ENCODE assay signal across 14 mouse cellular contexts in genomic region chr5:123622421-123622820, GRCm38 (mm10). TPM values are rescaled to one million over a fixed set of nuclear protein-coding genes. Genes with fewer than 3 reads are reported as not detected.
DNase-seq lines count a peak whose midpoint lies in the region; ATAC-seq lines count a peak whose summit lies in the region.
"Had no signal": no experiment of that assay in that cellular context is flagged by ENCODE, and none has a peak within 500 bp of the region (broad histone marks: within the 10 kb centered on the region; RNA-seq: fewer than 3 reads in every experiment).

No protein-coding gene starts in this region.

- H3K4me1 ChIP-seq in heart, embryonic 10.5 days: no peaks in the 10 kb centered on the region
- no peaks in the 10 kb centered on the region for H3K4me1 ChIP-seq in midbrain, embryonic 14.5 days (ENCODE audit: control insufficient read depth, insufficient read depth, low read length)
- H3K4me1 ChIP-seq in midbrain, embryonic 16.5 days (ENCODE audit: control insufficient read depth, insufficient read depth, low read length): no peaks in the 10 kb centered on the region
- H3K4me1 ChIP-seq: limb, embryonic 15.5 days had no signal

- H3K9me3 ChIP-seq in heart, embryonic 10.5 days: no peaks in the 10 kb centered on the region
- H3K9me3 ChIP-seq in midbrain, embryonic 14.5 days (ENCODE audit: control insufficient read depth, low read length): no peaks in the 10 kb centered on the region
- H3K9me3 ChIP-seq in midbrain, embryonic 16.5 days (replicated peaks; ENCODE audit: control insufficient read depth, low read length, poor library complexity, severe bottlenecking): no peaks in the 10 kb centered on the region
- H3K9me3 ChIP-seq: limb, embryonic 15.5 days had no signal

- peak; percentile 81 for DNase-seq in heart, adult 11 months
- no peak for DNase-seq in heart, embryonic 10.5 days (ENCODE audit: low spot score)
- DNase-seq in midbrain, embryonic 14.5 days: peak; percentile 47
- peak; percentile 60 to 80 for DNase-seq in cerebellum, postnatal 25 days
- DNase-seq in retina, postnatal 7 days (ENCODE audit: low read depth, low spot score): peak; percentile 14
- DNase-seq in left cerebral cortex, adult 8-10 months (ENCODE audit: low spot score in 2 of 2): no peak
- no peak for DNase-seq in layer of hippocampus, adult 8-10 months (ENCODE audit: low spot score in 2 of 2)
- DNase-seq: adrenal gland, adult 2 months; heart, adult 18-20 months; heart, postnatal 36 days; lung, postnatal 10 days; right cerebral cortex, postnatal 4 days had no signal

- WGBS in heart, embryonic 10.5 days: 85% methylated on average over 13 of the region's 13 CpGs
- WGBS in midbrain, embryonic 14.5 days: 54% methylated on average over 13 of the region's 13 CpGs
- 66% methylated on average over 13 of the region's 13 CpGs for WGBS in midbrain, embryonic 16.5 days

- ATAC-seq in midbrain, embryonic 14.5 days (ENCODE audit: low FRiP score, low TSS enrichment): no peak
- no peak for ATAC-seq in midbrain, embryonic 16.5 days

- peaks cover 46% of the 10 kb centered on the region for H3K36me3 ChIP-seq in heart, embryonic 10.5 days
- peaks cover 55% of the 10 kb centered on the region for H3K36me3 ChIP-seq in midbrain, embryonic 14.5 days (ENCODE audit: control insufficient read depth, insufficient read depth, low read length)
- H3K36me3 ChIP-seq in midbrain, embryonic 16.5 days (ENCODE audit: control insufficient read depth, insufficient read depth, low read length): peaks cover 15% of the 10 kb centered on the region

- H3K4me3 ChIP-seq in heart, embryonic 10.5 days: no peak overlapping the region
- H3K4me3 ChIP-seq in midbrain, embryonic 14.5 days (replicated peaks; ENCODE audit: low read depth, low read length): no peak overlapping the region
- H3K4me3 ChIP-seq in midbrain, embryonic 16.5 days (ENCODE audit: low read depth, low read length): no peak overlapping the region
- H3K4me3 ChIP-seq: limb, embryonic 15.5 days had no signal

- no peak overlapping the region for H3K4me2 ChIP-seq in midbrain, embryonic 14.5 days (ENCODE audit: low read length)
- no peak overlapping the region for H3K4me2 ChIP-seq in midbrain, embryonic 16.5 days (ENCODE audit: low read length)
- H3K4me2 ChIP-seq: limb, embryonic 15.5 days had no signal

- no peaks in the 10 kb centered on the region for H3K27me3 ChIP-seq in heart, embryonic 10.5 days (ENCODE audit: insufficient read depth, poor library complexity, severe bottlenecking)
- H3K27me3 ChIP-seq in midbrain, embryonic 14.5 days (ENCODE audit: control insufficient read depth, insufficient read depth, low read length): no peaks in the 10 kb centered on the region
- no peaks in the 10 kb centered on the region for H3K27me3 ChIP-seq in midbrain, embryonic 16.5 days (ENCODE audit: control insufficient read depth, insufficient read depth, low read depth, low read length)
- H3K27me3 ChIP-seq: limb, embryonic 15.5 days had no signal

- H3K9ac ChIP-seq in midbrain, embryonic 14.5 days (replicated peaks; ENCODE audit: low read length): no peak overlapping the region
- no peak overlapping the region for H3K9ac ChIP-seq in midbrain, embryonic 16.5 days (ENCODE audit: low read depth, low read length)
- H3K9ac ChIP-seq: limb, embryonic 15.5 days had no signal

- H3K27ac ChIP-seq in heart, embryonic 10.5 days: no peak overlapping the region
- H3K27ac ChIP-seq in midbrain, embryonic 14.5 days (replicated peaks; ENCODE audit: low read depth, low read length): no peak overlapping the region
- no peak overlapping the region for H3K27ac ChIP-seq in midbrain, embryonic 16.5 days (ENCODE audit: low read length)
- H3K27ac ChIP-seq: limb, embryonic 15.5 days had no signal

RNA-seq across cellular contexts. Expression of gene Vps33a, which starts 49.6 kb away (rescaled TPM):
- polyA plus RNA-seq in heart, embryonic 10.5 days (2016; fragmentation: Nextera tagmentation; extraction: Ambion mirVana): 23.4 and 23.5 TPM in 2 replicates
- polyA plus RNA-seq in midbrain, embryonic 14.5 days (2014; fragmentation: Nextera tagmentation; extraction: Ambion mirVana): 41.9 and 54.9 TPM in 2 replicates
- polyA plus RNA-seq in midbrain, embryonic 16.5 days (2015; fragmentation: Nextera tagmentation; extraction: Ambion mirVana): 44.7 and 44.8 TPM in 2 replicates
- total RNA-seq in left cerebral cortex, adult 8-10 months (2022): 100 to 1,000 TPM in 3 of 4 experiments, 10 to 100 TPM in 1; 91.1 to 105 (median 103) TPM
- total RNA-seq in layer of hippocampus, adult 8-10 months (2022): 10 to 100 TPM; 78.7 to 91.2 (median 87.3) TPM

Comparison
In these comparisons a context has a peak if more than half of its experiments do, and no peak if none do; other contexts are left out.
1. DNase-seq: peak in heart, adult 11 months (single experiment), midbrain, embryonic 14.5 days (single experiment), cerebellum, postnatal 25 days (2 of 2) and retina, postnatal 7 days (single experiment); none in heart, embryonic 10.5 days (single experiment), left cerebral cortex, adult 8-10 months (0 of 2) and layer of hippocampus, adult 8-10 months (0 of 2).